Mouse (Mus musculus) forebrain, embryonic 11.5 days (tissue): ENCODE results near the gene Sgcd. TPM values are rescaled to one million over a fixed set of nuclear protein-coding genes. Genes with fewer than 3 reads are reported as not detected.

Source experiments
- ATAC-seq: fragments of 200-750 bp; cut with Nextera tagmentation; replicated peaks from 2 replicates; pipeline ENCODE4 v1.8.0; 2017; ENCODE audit warnings: moderate TSS enrichment; ENCODE audit not compliant: low FRiP score
- DNase-seq: peaks from one replicate; pipeline ENCODE4 v3.0.0-alpha.2; 2017; ENCODE audit warnings: low spot score
- H3K27ac ChIP-seq: fragments of 300-500 bp; sonication (generic); 2 replicates; pipeline ENCODE4 v1.5.1; 2014; ENCODE audit warnings: low read depth, low read length
- H3K27me3 ChIP-seq: fragments of 300-500 bp; sonication (generic); 2 replicates; pipeline ENCODE4 v1.6.1; 2014; ENCODE audit warnings: mild to moderate bottlenecking, low read length, mixed read lengths; ENCODE audit not compliant: control insufficient read depth, insufficient read depth
- H3K36me3 ChIP-seq: fragments of 300-500 bp; sonication (generic); 2 replicates; pipeline ENCODE4 v1.6.1; 2014; ENCODE audit warnings: mild to moderate bottlenecking, low read length, moderate library complexity, mixed read lengths; ENCODE audit not compliant: control insufficient read depth, insufficient read depth
- H3K4me1 ChIP-seq: fragments of 300-500 bp; sonication (generic); replicated peaks from 2 replicates; pipeline ENCODE4 v1.6.1; 2014; ENCODE audit warnings: low read length, mixed read lengths; ENCODE audit not compliant: control insufficient read depth, insufficient read depth
- H3K4me2 ChIP-seq: fragments of 300-500 bp; sonication (generic); 2 replicates; pipeline ENCODE4 v1.6.1; 2014; ENCODE audit warnings: low read depth, mild to moderate bottlenecking, low read length, moderate library complexity, mixed read lengths; ENCODE audit not compliant: severe bottlenecking
- H3K4me3 ChIP-seq: fragments of 300-500 bp; sonication (generic); 2 replicates; pipeline ENCODE4 v1.5.1; 2014; ENCODE audit warnings: low read depth, low read length
- H3K9ac ChIP-seq: fragments of 300-500 bp; sonication (generic); 2 replicates; pipeline ENCODE4 v1.6.1; 2014; ENCODE audit warnings: low read length
- H3K9me3 ChIP-seq: fragments of 300-500 bp; sonication (generic); 2 replicates; pipeline ENCODE4 v1.6.1; 2016; ENCODE audit warnings: low read length, mixed read lengths; ENCODE audit not compliant: control insufficient read depth
- WGBS: fragments of 180-500 bp; shearing (Covaris S2); extraction: QIAGEN DNeasy Blood & Tissue Kit; methylation state at CpG from one replicate; pipeline ENCODE4 v1.1.7; 2014; 5-methylcytosine and 5-hydroxymethylcytosine counted together
- polyA plus RNA-seq: library from polyadenylated mRNA; unstranded; fragments of >200 nt; fragmentation: Nextera tagmentation; extraction: Ambion mirVana; gene quantifications from 2 replicates; pipeline ENCODE4 v1.2.1, GENCODE M21; 2014

Sgcd gene
- polyA plus RNA-seq, 1 experiment from 2014 or later: 2.3 TPM

- Histone ChIP-seq H3K4me2 (no peak overlapping the region), H3K27me3 (no peaks in the 10 kb centered on the region), H3K9me3 (no peaks in the 10 kb centered on the region), H3K9ac (no peak overlapping the region), H3K36me3 (no peaks in the 10 kb centered on the region), H3K4me3 (no peak overlapping the region), H3K4me1 (no peaks in the 10 kb centered on the region), H3K27ac (no peak overlapping the region)
- no peak for DNase-seq
- ATAC-seq: no peak
These were observed 974.5 kb downstream of the Sgcd start for GRCm38 (mm10) chr11:47014278-47014677.

GRCm38 (mm10) chr11:47010166-47010565, 978.6 kb downstream of the Sgcd start:
- Histone ChIP-seq H3K9me3 (no peaks in the 10 kb centered on the region), H3K27me3 (no peaks in the 10 kb centered on the region), H3K4me3 (no peak overlapping the region), H3K36me3 (no peaks in the 10 kb centered on the region), H3K9ac (no peak overlapping the region), H3K27ac (no peak overlapping the region), H3K4me1 (no peaks in the 10 kb centered on the region), H3K4me2 (no peak overlapping the region)
- DNase-seq: no peak
- no peak for ATAC-seq

DNA sequence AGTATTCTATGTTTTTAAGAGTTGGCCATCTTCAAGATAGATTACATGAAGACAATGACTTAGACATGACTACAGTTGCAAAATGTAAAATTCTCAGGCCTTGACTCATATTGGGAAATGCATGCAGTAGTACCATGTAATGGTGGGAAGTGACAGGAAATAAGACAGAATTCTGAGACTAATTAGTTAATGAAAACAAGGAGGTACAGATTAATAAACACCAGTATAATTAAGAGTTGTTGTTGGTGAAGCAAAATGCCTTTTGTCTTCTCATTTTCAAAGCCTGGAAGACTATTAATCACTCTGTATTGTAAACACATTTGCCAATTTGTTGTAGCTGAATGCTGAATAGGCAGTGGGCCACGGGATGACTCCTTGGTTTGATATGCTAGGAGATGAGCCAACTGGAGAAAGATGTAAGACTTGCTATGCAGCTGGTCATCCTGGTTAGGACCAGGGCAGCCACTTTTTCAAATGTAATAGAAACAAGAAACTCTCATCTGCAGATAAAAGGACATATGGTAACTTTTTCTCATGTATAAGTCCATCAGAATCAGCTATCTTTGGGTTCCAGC, 983.4 kb downstream of the Sgcd start:
- no peaks in the 10 kb centered on the region for H3K4me1 ChIP-seq
- H3K36me3 ChIP-seq: no peaks in the 10 kb centered on the region
- no peak overlapping the region for H3K9ac ChIP-seq
- H3K9me3 ChIP-seq: no peaks in the 10 kb centered on the region
- 79% methylated on average over 1 of the region's 1 CpGs for WGBS
- no peak overlapping the region for H3K27ac ChIP-seq
- no peak for ATAC-seq
- no peak for DNase-seq
- H3K27me3 ChIP-seq: no peaks in the 10 kb centered on the region
- H3K4me2 ChIP-seq: no peak overlapping the region
- no peak overlapping the region for H3K4me3 ChIP-seq

GRCm38 (mm10) chr11:46939311-46939710, 1049.5 kb downstream of the Sgcd start:
- no peak overlapping the region for H3K4me2 ChIP-seq
- no peak overlapping the region for H3K4me3 ChIP-seq
- WGBS: 37% methylated on average over 4 of the region's 4 CpGs
- H3K27ac ChIP-seq: no peak overlapping the region
- ATAC-seq (no peak), DNase-seq (no peak)
- no peaks in the 10 kb centered on the region for H3K27me3 ChIP-seq
- H3K4me1 ChIP-seq: no peaks in the 10 kb centered on the region
- no peaks in the 10 kb centered on the region for H3K36me3 ChIP-seq
- H3K9ac ChIP-seq: no peak overlapping the region
- H3K9me3 ChIP-seq: no peaks in the 10 kb centered on the region

DNA sequence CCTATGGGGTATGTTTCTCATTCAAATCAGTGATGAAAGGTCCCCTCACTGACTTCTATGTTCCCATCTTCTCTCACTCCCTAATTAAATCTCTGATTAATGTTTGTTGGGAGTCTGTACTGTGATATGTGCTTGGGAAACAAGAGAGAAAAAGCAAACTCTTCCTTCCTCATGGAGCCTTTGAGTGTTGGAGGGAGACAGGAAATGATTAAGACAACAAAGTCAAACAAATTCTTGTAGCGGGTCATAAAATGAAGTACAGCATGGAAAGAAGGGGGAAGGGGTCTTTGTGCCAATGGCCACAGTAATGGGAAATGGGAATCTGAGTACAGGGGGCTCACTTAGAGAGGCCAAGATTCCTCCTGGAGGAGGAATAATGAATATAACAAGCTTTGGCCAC, 1063.8 kb downstream of the Sgcd start:
- Histone ChIP-seq H3K9ac (no peak overlapping the region), H3K4me1 (no peaks in the 10 kb centered on the region), H3K4me3 (no peak overlapping the region), H3K36me3 (no peaks in the 10 kb centered on the region), H3K27ac (no peak overlapping the region), H3K27me3 (no peaks in the 10 kb centered on the region), H3K4me2 (no peak overlapping the region), H3K9me3 (no peaks in the 10 kb centered on the region)
- ATAC-seq: no peak
- DNase-seq: no peak
- 79% methylated on average over 1 of the region's 1 CpGs for WGBS

GRCm38 (mm10) chr11:46920244-46920643, 1068.5 kb downstream of the Sgcd start:
- WGBS: 89% methylated on average over 1 of the region's 1 CpGs
- Histone ChIP-seq H3K36me3 (no peaks in the 10 kb centered on the region), H3K4me1 (no peaks in the 10 kb centered on the region), H3K9ac (no peak overlapping the region), H3K4me3 (no peak overlapping the region), H3K27ac (no peak overlapping the region), H3K27me3 (no peaks in the 10 kb centered on the region), H3K4me2 (no peak overlapping the region), H3K9me3 (no peaks in the 10 kb centered on the region)
- no peak for DNase-seq
- no peak for ATAC-seq

GRCm38 (mm10) chr11:46912656-46913237, 1076.0 kb downstream of the Sgcd start:
- Histone ChIP-seq H3K27ac (no peak overlapping the region), H3K4me2 (no peak overlapping the region), H3K4me1 (no peaks in the 10 kb centered on the region), H3K9ac (no peak overlapping the region), H3K27me3 (no peaks in the 10 kb centered on the region), H3K36me3 (no peaks in the 10 kb centered on the region), H3K9me3 (no peaks in the 10 kb centered on the region), H3K4me3 (no peak overlapping the region)
- 82% methylated on average over 5 of the region's 5 CpGs for WGBS
- DNase-seq (no peak), ATAC-seq (no peak)

DNA sequence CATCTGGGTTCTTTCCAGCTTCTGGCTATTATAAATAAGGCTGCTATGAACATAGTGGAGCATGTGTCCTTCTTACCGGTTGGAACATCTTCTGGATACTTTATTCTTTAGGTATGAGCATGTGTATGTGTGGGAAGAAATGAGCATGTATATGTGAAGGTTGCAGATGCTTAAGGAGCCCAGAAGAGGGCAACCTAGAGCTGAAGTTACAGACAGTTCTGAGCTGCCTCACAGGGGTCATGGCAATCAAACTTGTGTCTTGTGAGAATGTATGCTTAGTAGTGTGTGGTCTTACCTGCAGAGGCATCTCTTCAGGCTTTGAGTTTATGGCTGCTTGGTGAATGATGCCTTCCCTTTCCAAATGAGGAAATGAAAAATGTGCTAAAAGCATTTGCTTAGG, 1084.5 kb downstream of the Sgcd start:
- 91% methylated on average over 1 of the region's 1 CpGs for WGBS
- no peak overlapping the region for H3K27ac ChIP-seq
- DNase-seq: no peak
- H3K4me2 ChIP-seq: no peak overlapping the region
- H3K36me3 ChIP-seq: no peaks in the 10 kb centered on the region
- no peak for ATAC-seq
- H3K27me3 ChIP-seq: no peaks in the 10 kb centered on the region
- H3K4me3 ChIP-seq: no peak overlapping the region
- H3K4me1 ChIP-seq: no peaks in the 10 kb centered on the region
- H3K9ac ChIP-seq: no peak overlapping the region
- H3K9me3 ChIP-seq: no peaks in the 10 kb centered on the region

DNA sequence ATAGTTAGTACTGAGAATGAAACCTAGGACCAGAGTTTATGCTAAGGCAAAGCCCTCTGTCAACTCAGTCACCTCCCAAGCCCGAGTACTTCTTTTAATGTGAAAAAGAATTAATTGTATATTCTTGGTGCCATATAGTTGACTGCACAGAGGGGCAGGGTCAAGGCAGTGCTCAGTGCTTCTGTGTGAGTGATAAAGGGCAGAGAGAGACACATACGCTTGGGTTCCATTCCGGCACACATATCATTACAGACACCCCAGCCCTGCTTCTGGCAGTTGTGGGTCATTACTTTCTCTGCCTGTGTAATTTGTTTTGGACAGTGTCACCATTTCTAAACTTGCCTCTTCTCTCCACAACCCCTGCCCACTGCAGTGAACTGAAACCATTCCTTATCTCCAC, 1099.7 kb downstream of the Sgcd start:
- H3K4me1 ChIP-seq: no peaks in the 10 kb centered on the region
- WGBS: 86% methylated on average over 3 of the region's 3 CpGs
- no peak for ATAC-seq

More for the DNA sequence above, 1099.7 kb downstream of the Sgcd start:
- Histone ChIP-seq H3K9me3 (no peaks in the 10 kb centered on the region), H3K4me2 (no peak overlapping the region), H3K9ac (no peak overlapping the region), H3K4me3 (no peak overlapping the region), H3K36me3 (no peaks in the 10 kb centered on the region), H3K27me3 (no peaks in the 10 kb centered on the region), H3K27ac (no peak overlapping the region)
- DNase-seq: no peak
